7 mouse cellular contexts compared by ENCODE assay signal in the genomic region with DNA sequence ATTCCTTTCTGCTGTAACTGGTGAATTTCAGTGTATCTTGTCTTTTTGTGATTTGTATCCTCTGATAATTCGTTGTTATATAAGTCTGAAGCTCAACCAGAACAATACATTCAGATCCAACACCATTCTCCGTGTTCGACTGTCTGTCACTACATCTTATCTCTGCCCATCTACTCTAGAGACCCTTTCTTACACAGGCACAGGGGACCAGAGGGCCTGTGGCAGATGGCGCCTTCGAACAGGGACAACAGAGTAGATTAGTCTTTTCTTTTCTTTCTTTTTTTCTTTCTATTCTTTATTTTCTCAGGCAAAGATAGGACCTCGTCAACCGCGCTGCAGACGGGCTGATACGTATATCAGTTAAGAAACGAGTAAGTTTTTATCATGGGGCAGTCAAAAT.
DNase-seq lines count a peak whose midpoint lies in the region; TF ChIP-seq lines count a peak whose summit lies in the region.
"Not testable (repeated sequence)": the region's sequence is repeated elsewhere in the genome, so short reads cannot be mapped to it uniquely, and the experiment has no call there.

No protein-coding gene starts in this region.

- not testable (repeated sequence) for TF ChIP-seq POLR2A in lung, adult 2 months (IDR thresholded peaks at IDR 0.05; ENCODE audit: borderline replicate concordance, extremely low read depth, low read depth, low read length)

- intact Hi-C loops in heart, postnatal 25 days (cut with DNase I), result not testable (repeated sequence)

- not testable (repeated sequence) for TF ChIP-seq CTCF in lung, adult 2 months (IDR thresholded peaks at IDR 0.05; ENCODE audit: insufficient read depth, low read length)

- DNase-seq in cerebellum, adult 9-10 months, result peak; percentile 0
- DNase-seq in heart, adult 11 months, result peak; percentile 89
- DNase-seq in heart, postnatal 25 days (ENCODE audit: low spot score), result peak; percentile 0
- peak; percentile 1 for DNase-seq in kidney, postnatal 10 days
- DNase-seq in lung, adult 2 months, result peak; percentile 2
- peak; percentile 0 for DNase-seq in right cerebral cortex, postnatal 25 days
- DNase-seq in thymus, postnatal 14 days, result peak; percentile 1

- WGBS in lung, adult 2 months, result 90% methylated on average over 4 of the region's 11 CpGs

- H3K4me1 ChIP-seq in lung, adult 2 months (ENCODE audit: control insufficient read depth, insufficient read depth, low read length), result not testable (repeated sequence)

- not testable (repeated sequence) for H3K4me3 ChIP-seq in lung, adult 2 months (replicated peaks; ENCODE audit: extremely low read depth, low read depth, low read length)

Comparison
In these comparisons a context has a peak if more than half of its experiments do, and no peak if none do; other contexts are left out.
1. DNase-seq: peak in every context shown above with its lines; median percentile 89 in heart, adult 11 months; 2 in lung, adult 2 months; 1 in kidney, postnatal 10 days; 1 in thymus, postnatal 14 days; 0 in cerebellum, adult 9-10 months; 0 in heart, postnatal 25 days; 0 in right cerebral cortex, postnatal 25 days.